In genomic region chr7:139133446-139133845, GRCm38 (mm10) we compare ENCODE assay signal across 10 mouse cellular contexts. TPM values are rescaled to one million over a fixed set of nuclear protein-coding genes. Genes with fewer than 3 reads are reported as not detected.
DNase-seq lines count a peak whose midpoint lies in the region; ATAC-seq and TF ChIP-seq lines count a peak whose summit lies in the region.
"Had no signal": no experiment of that assay in that cellular context is flagged by ENCODE, and none has a peak within 500 bp of the region (broad histone marks: within the 10 kb centered on the region; RNA-seq: fewer than 3 reads in every experiment).

No protein-coding gene starts in this region.

- no peak overlapping the region for H3K4me2 ChIP-seq in hindbrain, postnatal 0 days (ENCODE audit: low read depth, low read length)
- H3K4me2 ChIP-seq in hindbrain, embryonic 11.5 days (replicated peaks; ENCODE audit: low read depth, low read length): no peak overlapping the region
- H3K4me2 ChIP-seq: kidney, embryonic 15.5 days; limb, embryonic 12.5 days had no signal

- DNase-seq in hindbrain, postnatal 0 days (ENCODE audit: low spot score): peak; percentile 79
- no peak for DNase-seq in hindbrain, embryonic 11.5 days (ENCODE audit: low spot score)
- DNase-seq in testis, postnatal 10 days (ENCODE audit: low spot score): peak; percentile 71
- DNase-seq in testis, postnatal 14 days (ENCODE audit: low spot score): no peak
- peak; percentile 67 for DNase-seq in cerebellum, adult 9-10 months
- no peak for DNase-seq in frontal cortex, postnatal 14 days (ENCODE audit: low spot score in 2 of 2)
- no peak for DNase-seq in urinary bladder, adult 2 months (ENCODE audit: low spot score)

- H3K4me1 ChIP-seq in hindbrain, postnatal 0 days (ENCODE audit: insufficient read depth, low read length): peaks cover 19% of the 10 kb centered on the region; the same call in 1 of the 2 replicates
- peaks cover 7% of the 10 kb centered on the region for H3K4me1 ChIP-seq in hindbrain, embryonic 11.5 days (replicated peaks; ENCODE audit: control insufficient read depth, insufficient read depth, low read length)

- 39% methylated on average over 3 of the region's 3 CpGs for WGBS in hindbrain, postnatal 0 days
- WGBS in hindbrain, embryonic 11.5 days: 88% methylated on average over 3 of the region's 3 CpGs

- no peaks in the 10 kb centered on the region for H3K27me3 ChIP-seq in hindbrain, postnatal 0 days (ENCODE audit: insufficient read depth, low read length)
- no peaks in the 10 kb centered on the region for H3K27me3 ChIP-seq in hindbrain, embryonic 11.5 days (ENCODE audit: control insufficient read depth, insufficient read depth, low read length)
- H3K27me3 ChIP-seq: kidney, embryonic 15.5 days; limb, embryonic 12.5 days had no signal

- ATAC-seq in hindbrain, postnatal 0 days: no peak
- no peak for ATAC-seq in hindbrain, embryonic 11.5 days (ENCODE audit: low FRiP score)

- no peaks in the 10 kb centered on the region for H3K36me3 ChIP-seq in hindbrain, postnatal 0 days (ENCODE audit: insufficient read depth, low read length)
- H3K36me3 ChIP-seq in hindbrain, embryonic 11.5 days (ENCODE audit: control insufficient read depth, insufficient read depth, low read length): no peaks in the 10 kb centered on the region
- H3K36me3 ChIP-seq: kidney, embryonic 15.5 days; limb, embryonic 12.5 days had no signal

- no peak overlapping the region for H3K4me3 ChIP-seq in hindbrain, postnatal 0 days (ENCODE audit: low read length)
- no peak overlapping the region for H3K4me3 ChIP-seq in hindbrain, embryonic 11.5 days (ENCODE audit: low read depth, low read length)
- H3K4me3 ChIP-seq: erythroblast, embryonic 14.5 days; kidney, embryonic 15.5 days; limb, embryonic 12.5 days had no signal

- H3K27ac ChIP-seq in hindbrain, postnatal 0 days: no peak overlapping the region
- no peak overlapping the region for H3K27ac ChIP-seq in hindbrain, embryonic 11.5 days (ENCODE audit: low read depth, low read length)
- H3K27ac ChIP-seq: kidney, embryonic 15.5 days; limb, embryonic 12.5 days had no signal

- TF ChIP-seq CTCF in hindbrain, postnatal 0 days (IDR thresholded peaks at IDR 0.05; ENCODE audit: low read depth): no peak

- H3K9ac ChIP-seq in hindbrain, postnatal 0 days (replicated peaks; ENCODE audit: low read length): no peak overlapping the region
- H3K9ac ChIP-seq in hindbrain, embryonic 11.5 days (ENCODE audit: low read depth, low read length): no peak overlapping the region
- H3K9ac ChIP-seq: kidney, embryonic 15.5 days; limb, embryonic 12.5 days had no signal

- H3K9me3 ChIP-seq in hindbrain, postnatal 0 days (ENCODE audit: low read length): no peaks in the 10 kb centered on the region
- H3K9me3 ChIP-seq in hindbrain, embryonic 11.5 days (ENCODE audit: control insufficient read depth, low read length): no peaks in the 10 kb centered on the region
- H3K9me3 ChIP-seq: kidney, embryonic 15.5 days; limb, embryonic 12.5 days had no signal

RNA-seq across cellular contexts. Expression of gene Dpysl4, which starts 47.6 kb away (rescaled TPM):
- total RNA-seq in hindbrain, postnatal 0 days (2014; rRNA removed): 170 and 187 TPM in 2 replicates
- polyA plus RNA-seq in hindbrain, postnatal 0 days (2015; fragmentation: Nextera tagmentation; extraction: Ambion mirVana): 157 and 161 TPM in 2 replicates
- 231 and 251 TPM in 2 replicates for polyA plus RNA-seq in hindbrain, embryonic 11.5 days (2014; fragmentation: Nextera tagmentation; extraction: Ambion mirVana)
- polyA plus RNA-seq in urinary bladder, adult 2 months (2012; rRNA removed): 3.7 and 4.3 TPM in 2 replicates
- polyA plus RNA-seq: erythroblast, embryonic 14.5 days had no signal

Comparison
In these comparisons a context has a peak if more than half of its experiments do, and no peak if none do; other contexts are left out.
1. DNase-seq: peak in hindbrain, postnatal 0 days (single experiment), testis, postnatal 10 days (single experiment) and cerebellum, adult 9-10 months (single experiment); none in hindbrain, embryonic 11.5 days (single experiment), testis, postnatal 14 days (single experiment), frontal cortex, postnatal 14 days (0 of 2) and urinary bladder, adult 2 months (single experiment).
2. RNA of gene Dpysl4, which starts 47.6 kb away (polyA plus RNA-seq): 231 to 251 TPM in hindbrain, embryonic 11.5 days and 157 to 161 TPM in hindbrain, postnatal 0 days; 3.7 to 4.3 TPM in urinary bladder, adult 2 months; every median in the first group is over 10 times any median in the second.